Mouse (Mus musculus) gastrocnemius, postnatal 10 days (tissue): ENCODE data around the gene Wdr24. TPM values are rescaled to one million over a fixed set of nuclear protein-coding genes. Genes with fewer than 3 reads are reported as not detected.
A peak's percentile ranks its signal among the peaks of the same experiment; 100 is the strongest.
"Not testable (repeated sequence)": the region's sequence is repeated elsewhere in the genome, so short reads cannot be mapped to it uniquely, and the experiment has no call there.

ENCODE experiments used
- DNase-seq: peaks from one replicate; pipeline ENCODE4 v3.0.0; 2021; ENCODE audit warnings: mixed read lengths
- total RNA-seq, 2 experiments: library from RNA; stranded (reverse); gene quantifications; 2 replicates each; pipeline ENCODE4 v1.2.3; 2021

Wdr24 gene
- total RNA-seq, 2 experiments from 2014 or later, result 10.0 to 10.8 TPM

- DNase-seq, result peak; percentile 83
These were observed 37.6 kb downstream of the Wdr24 start, which contains the start of gene Wdr90 for GRCm38 (mm10) chr17:25860832-25861703. TSS of gene Wdr90 (minus strand) at chr17:25861501.

GRCm38 (mm10) chr17:25861704-25862612, 38.5 kb downstream of the Wdr24 start:
- no peak for DNase-seq

GRCm38 (mm10) chr17:25863681-25864080, 40.3 kb downstream of the Wdr24 start:
- DNase-seq, result no peak

- DNase-seq, result no peak
These were observed 40.9 kb downstream of the Wdr24 start for GRCm38 (mm10) chr17:25864311-25864710.

- DNase-seq, result no peak
These were observed 41.9 kb downstream of the Wdr24 start for GRCm38 (mm10) chr17:25865288-25865687.

- DNase-seq, result no peak
These were observed 42.7 kb downstream of the Wdr24 start for GRCm38 (mm10) chr17:25866172-25866571.

GRCm38 (mm10) chr17:25867509-25867835, 44.0 kb downstream of the Wdr24 start:
- DNase-seq, result no peak

GRCm38 (mm10) chr17:25867836-25868600, 44.6 kb downstream of the Wdr24 start:
- DNase-seq, result peak; percentile 65

GRCm38 (mm10) chr17:25868601-25869191, 45.3 kb downstream of the Wdr24 start, which contains the start of gene Mcrip2:
TSS of gene Mcrip2 (minus strand) at chr17:25868764.
- DNase-seq, result peak; percentile 69

GRCm38 (mm10) chr17:25869498-25869897, 46.1 kb downstream of the Wdr24 start:
- DNase-seq, result no peak

GRCm38 (mm10) chr17:25869954-25870353, 46.5 kb downstream of the Wdr24 start:
- no peak for DNase-seq

GRCm38 (mm10) chr17:25871566-25871965, 48.1 kb downstream of the Wdr24 start:
- not testable (repeated sequence) for DNase-seq

- no peak for DNase-seq
These were observed 49.2 kb downstream of the Wdr24 start for GRCm38 (mm10) chr17:25872676-25873075.

GRCm38 (mm10) chr17:25873405-25874147, 50.1 kb downstream of the Wdr24 start:
- DNase-seq, result no peak

GRCm38 (mm10) chr17:25874148-25874720, 50.8 kb downstream of the Wdr24 start:
- DNase-seq, result no peak

- peak; percentile 88 for DNase-seq
These were observed 51.3 kb downstream of the Wdr24 start, which contains the start of gene Mettl26 for GRCm38 (mm10) chr17:25874721-25875170. TSS of gene Mettl26 (plus strand) at chr17:25875074.

- DNase-seq, result peak; percentile 87
These were observed 52.0 kb downstream of the Wdr24 start for GRCm38 (mm10) chr17:25875171-25876136.

GRCm38 (mm10) chr17:25876347-25876915, 53.0 kb downstream of the Wdr24 start:
- DNase-seq, result no peak

- no peak for DNase-seq
These were observed 53.6 kb downstream of the Wdr24 start for GRCm38 (mm10) chr17:25877025-25877424.
